Mouse (Mus musculus) lung, adult 2 months (tissue): ENCODE measurements around the gene Plekhh3. TPM values are rescaled to one million over a fixed set of nuclear protein-coding genes. Genes with fewer than 3 reads are reported as not detected.

Experiments
- DNase-seq: peaks from one replicate; pipeline ENCODE4 v3.0.0; 2022
- H3K4me1 ChIP-seq: fragments of 200-500 bp; 2 replicates; pipeline ENCODE4 v1.6.1; 2011; ENCODE audit warnings: low read length; ENCODE audit not compliant: control insufficient read depth, insufficient read depth
- H3K4me3 ChIP-seq: fragments of 200-500 bp; replicated peaks from 2 replicates; pipeline ENCODE3; 2011; ENCODE audit warnings: low read depth, mild to moderate bottlenecking, control low read depth, low read length; ENCODE audit errors: extremely low read depth
- CTCF ChIP-seq: fragments of 200-500 bp; IDR thresholded peaks from 2 replicates; pipeline ENCODE4 v1.5.1; 2011; ENCODE audit warnings: mild to moderate bottlenecking, low read length, control low read depth; ENCODE audit not compliant: insufficient read depth
- POLR2A ChIP-seq: fragments of 200-500 bp; IDR thresholded peaks from 2 replicates; pipeline ENCODE4 v1.6.1; 2011; ENCODE audit warnings: low read depth, mild to moderate bottlenecking, control low read depth, low read length, borderline replicate concordance; ENCODE audit errors: extremely low read depth
- WGBS: fragments of 180-500 bp; shearing (Covaris S2); methylation state at CpG from one replicate; pipeline ENCODE4 v1.1.7; 2018; 5-methylcytosine and 5-hydroxymethylcytosine counted together
- polyA plus RNA-seq: library from polyadenylated mRNA; depleted of rRNA; stranded (reverse); fragments of >200 nt; gene quantifications from 2 replicates; pipeline ENCODE4 v1.2.3, GENCODE M21; 2012

Plekhh3 gene
- polyA plus RNA-seq, 1 experiment, result 41.2 TPM

DNA sequence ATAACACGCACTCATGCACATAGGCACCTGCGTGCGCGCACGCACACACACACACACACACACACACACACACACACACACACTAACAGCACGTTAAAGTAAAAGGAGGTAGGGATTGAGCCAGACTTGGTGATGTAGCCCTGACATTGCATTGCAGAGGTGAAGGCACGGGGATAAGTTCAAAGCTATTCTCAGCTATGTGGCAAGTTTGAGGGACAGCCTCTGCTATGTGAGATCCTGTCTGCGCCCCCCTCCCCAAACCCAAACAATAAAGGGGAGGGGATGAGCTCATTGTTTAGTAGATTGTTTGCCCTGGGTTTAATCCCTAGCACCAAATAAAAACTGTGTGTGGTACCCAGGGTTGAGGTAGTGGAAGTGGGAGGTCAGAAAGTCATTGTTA, 30.1 kb downstream of the Plekhh3 start:
- DNase-seq, result no peak
- no peak for TF ChIP-seq CTCF
- TF ChIP-seq POLR2A, result no peak
- Histone ChIP-seq H3K4me3 (no peak overlapping the region), H3K4me1 (peaks cover 6% of the 10 kb centered on the region)
- WGBS, result 84% methylated on average over 8 of the region's 8 CpGs

DNA sequence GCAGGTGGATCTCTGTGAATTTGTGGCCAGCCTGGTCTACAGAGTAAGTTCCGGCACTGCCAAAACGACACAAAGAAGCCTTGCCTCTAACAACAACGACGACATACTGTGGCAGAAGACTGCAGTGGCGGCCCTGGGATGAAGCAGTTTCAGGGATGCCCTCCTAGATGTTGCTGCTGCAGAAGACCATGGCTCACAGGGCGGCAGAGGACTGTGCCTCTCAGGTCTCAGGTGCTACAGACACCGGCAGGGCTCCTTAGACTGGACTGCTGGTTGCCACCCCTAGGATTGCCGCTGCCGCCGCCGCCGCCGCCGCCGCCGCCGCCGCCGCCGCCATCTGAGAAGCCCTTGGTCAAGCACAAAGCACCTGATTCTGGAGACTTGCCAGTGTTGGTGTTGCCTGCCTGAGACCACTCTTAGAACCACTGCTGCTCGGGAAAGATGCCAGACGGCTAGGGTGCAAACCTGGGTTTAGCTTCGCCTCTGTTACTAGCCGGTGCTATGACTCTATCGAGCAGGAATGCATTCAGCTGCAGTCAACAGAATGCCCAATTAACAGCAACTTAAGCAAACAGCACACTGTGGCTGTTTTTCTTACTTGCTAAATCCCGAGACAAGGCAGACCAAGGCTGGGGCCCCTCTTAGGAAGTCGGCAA, 30.9 kb downstream of the Plekhh3 start:
- peaks cover 6% of the 10 kb centered on the region for H3K4me1 ChIP-seq
- DNase-seq, result peak; percentile 36
- WGBS, result 43% methylated on average over 27 of the region's 27 CpGs
- H3K4me3 ChIP-seq, result peak overlapping the region; percentile 47
- TF ChIP-seq POLR2A (no peak), CTCF (no peak)

DNA sequence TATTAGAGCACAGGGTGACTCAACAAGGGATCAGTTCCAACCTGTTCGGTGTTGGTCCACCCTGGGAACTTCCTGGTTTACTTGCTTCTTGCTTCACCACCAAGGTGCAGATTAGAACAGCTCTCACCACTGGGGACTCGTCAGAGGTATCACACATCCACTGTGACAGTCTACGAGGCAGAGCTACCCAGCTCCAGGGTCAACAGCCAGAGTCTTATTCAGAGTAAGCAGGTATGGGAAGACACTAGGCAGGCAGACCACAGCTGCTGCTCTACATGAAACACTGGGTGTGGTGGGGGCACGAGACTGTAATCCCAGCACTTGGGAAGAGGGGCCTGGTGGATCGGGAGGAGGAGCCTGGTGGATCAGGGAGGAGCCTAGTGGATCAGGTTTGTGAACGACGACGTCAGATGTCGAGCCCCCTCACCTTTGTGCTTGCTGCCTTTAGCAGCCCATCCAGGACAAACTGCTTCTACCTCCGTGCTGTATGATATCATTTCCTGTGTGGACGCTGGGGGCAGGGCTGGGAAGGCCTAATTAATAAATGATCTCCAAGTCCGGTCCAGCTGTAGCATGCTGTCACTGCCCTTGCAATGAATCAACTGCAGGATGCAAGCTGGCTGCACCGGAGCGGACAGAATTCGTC, 32.5 kb downstream of the Plekhh3 start:
- no peak for DNase-seq

DNA sequence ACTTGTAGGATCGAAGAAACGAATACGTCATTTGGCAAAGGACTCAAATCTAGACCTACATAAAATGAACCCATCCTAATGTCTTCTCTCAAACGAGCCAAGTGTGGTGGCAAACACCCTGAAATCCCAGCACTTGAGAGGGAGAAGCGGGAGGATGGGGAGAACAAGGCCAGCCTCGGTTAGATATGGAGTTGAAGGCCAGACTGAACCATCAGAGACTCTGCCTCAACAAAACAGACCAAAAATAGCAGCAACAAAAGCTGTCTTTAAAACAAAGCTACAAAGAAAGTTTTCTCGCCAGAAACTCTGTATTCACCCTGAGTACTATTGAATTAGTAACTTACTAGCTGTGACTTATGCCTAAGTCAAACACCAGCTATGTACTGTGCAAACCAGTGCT, 34.2 kb downstream of the Plekhh3 start:
- no peak for TF ChIP-seq CTCF
- no peak for TF ChIP-seq POLR2A
- 69% methylated on average over 7 of the region's 7 CpGs for WGBS
- 0 out of 2 replicates have a peak, but pooled peaks cover 2% of the 10 kb centered on the region for H3K4me1 ChIP-seq
- no peak overlapping the region for H3K4me3 ChIP-seq
- DNase-seq, result no peak

More for the DNA sequence above, 32.5 kb downstream of the Plekhh3 start:
- H3K4me1 ChIP-seq, result peaks cover 3% of the 10 kb centered on the region; the same call in 1 of the 2 replicates
- TF ChIP-seq POLR2A (no peak), CTCF (no peak)
- no peak overlapping the region for H3K4me3 ChIP-seq
- WGBS, result 20% methylated on average over 15 of the region's 15 CpGs

DNA sequence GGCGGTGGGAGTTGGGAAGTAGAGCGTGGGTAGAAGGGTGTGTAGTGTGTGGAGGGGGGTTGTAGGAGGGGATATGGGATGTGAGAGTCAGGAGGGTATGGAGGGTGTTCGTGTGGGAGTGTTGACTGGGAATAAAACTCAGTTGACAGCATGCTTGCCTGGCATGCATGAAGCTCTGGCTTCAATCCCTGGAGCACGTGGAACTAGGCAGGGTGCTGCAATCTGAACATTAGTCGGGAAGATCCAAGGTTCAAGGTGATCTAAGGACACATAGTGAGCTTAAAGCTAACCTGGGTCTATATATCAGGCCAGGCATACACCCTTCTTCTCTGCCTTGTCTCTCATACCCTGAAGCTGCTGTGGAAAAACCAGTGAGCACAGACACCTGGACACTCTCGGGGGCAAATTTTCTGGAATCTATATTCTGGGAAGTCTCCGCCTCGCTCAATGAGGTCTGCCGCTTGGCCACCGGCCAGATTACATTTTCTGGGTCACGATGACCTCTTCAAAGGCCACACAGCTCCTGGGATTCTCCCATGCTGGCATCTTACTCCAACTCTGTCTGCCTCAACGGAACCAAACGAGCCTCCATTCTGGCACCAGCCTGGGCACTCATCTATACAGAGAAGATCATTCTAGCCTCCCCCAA, 36.8 kb downstream of the Plekhh3 start:
- Histone ChIP-seq H3K4me1 (no peaks in the 10 kb centered on the region), H3K4me3 (no peak overlapping the region)
- TF ChIP-seq POLR2A (no peak), CTCF (no peak)
- no peak for DNase-seq
- 76% methylated on average over 13 of the region's 13 CpGs for WGBS

DNA sequence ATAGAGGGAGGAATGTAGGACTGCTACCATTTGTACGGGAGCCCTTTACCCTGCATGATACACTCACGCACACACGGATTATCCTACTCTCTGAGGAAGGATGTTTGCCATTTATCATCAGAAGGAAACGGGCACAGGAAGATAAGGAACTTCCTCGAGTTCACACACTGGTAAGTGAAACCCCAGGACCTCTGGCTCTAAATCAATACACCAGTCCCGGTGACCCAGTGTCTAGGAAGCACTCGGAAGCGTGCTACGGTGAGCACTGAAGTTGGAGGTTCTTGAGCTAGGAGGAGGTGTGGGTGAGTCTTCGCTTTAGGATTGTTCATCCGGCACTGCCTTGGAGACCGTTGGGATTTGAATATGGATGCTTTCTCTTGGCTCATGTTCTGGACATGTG, 38.1 kb downstream of the Plekhh3 start:
- Histone ChIP-seq H3K4me1 (no peaks in the 10 kb centered on the region), H3K4me3 (no peak overlapping the region)
- 27% methylated on average over 12 of the region's 12 CpGs for WGBS
- TF ChIP-seq CTCF (no peak), POLR2A (no peak)
- no peak for DNase-seq

DNA sequence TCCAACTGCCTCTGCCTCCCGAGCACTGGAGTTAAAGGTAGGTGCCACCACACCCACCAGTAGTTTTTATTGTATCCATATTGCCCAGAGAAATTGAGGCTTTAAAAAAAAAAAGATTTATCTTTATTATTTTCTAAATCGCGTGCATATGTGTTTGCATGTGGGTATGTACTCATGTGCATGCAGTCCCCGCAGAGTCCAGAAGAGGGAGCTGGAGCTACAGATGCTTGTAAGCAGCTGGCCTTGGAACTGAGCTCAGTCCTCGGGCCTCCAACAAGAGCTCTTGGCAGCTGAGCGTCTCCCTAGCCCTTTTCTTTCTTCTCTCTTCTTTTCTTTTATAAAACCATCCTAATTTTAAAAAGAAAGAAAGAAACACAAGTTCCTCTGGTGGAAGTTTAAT, 39.5 kb downstream of the Plekhh3 start:
- Histone ChIP-seq H3K4me1 (no peaks in the 10 kb centered on the region), H3K4me3 (no peak overlapping the region)
- 91% methylated on average over 6 of the region's 6 CpGs for WGBS
- DNase-seq, result no peak
- TF ChIP-seq CTCF (peak; percentile 28; the same call in 1 of the 2 replicates), POLR2A (no peak)

DNA sequence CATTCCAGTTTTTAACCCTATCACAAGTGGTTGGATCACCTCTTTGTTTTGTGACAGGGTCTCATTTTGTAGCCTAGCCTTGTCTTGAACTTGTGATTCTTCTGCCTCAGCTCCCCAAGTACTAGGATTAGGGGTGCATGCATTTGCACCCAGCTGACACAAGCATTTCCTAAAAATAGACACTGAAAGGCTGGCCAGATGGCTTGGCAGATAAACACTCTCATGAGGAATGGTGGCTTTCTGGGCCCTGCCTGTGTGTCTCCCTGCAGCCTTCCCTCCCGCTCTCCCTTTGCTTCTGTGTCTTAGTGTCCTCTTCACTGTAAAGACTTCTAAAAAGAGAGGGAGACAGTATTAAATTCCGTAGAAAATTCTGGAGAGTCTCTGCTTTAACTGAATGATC, 40.0 kb downstream of the Plekhh3 start:
- 85% methylated on average over 2 of the region's 2 CpGs for WGBS
- H3K4me3 ChIP-seq, result no peak overlapping the region
- no peaks in the 10 kb centered on the region for H3K4me1 ChIP-seq
- TF ChIP-seq CTCF, result no peak
- TF ChIP-seq POLR2A, result no peak
- DNase-seq, result no peak

DNA sequence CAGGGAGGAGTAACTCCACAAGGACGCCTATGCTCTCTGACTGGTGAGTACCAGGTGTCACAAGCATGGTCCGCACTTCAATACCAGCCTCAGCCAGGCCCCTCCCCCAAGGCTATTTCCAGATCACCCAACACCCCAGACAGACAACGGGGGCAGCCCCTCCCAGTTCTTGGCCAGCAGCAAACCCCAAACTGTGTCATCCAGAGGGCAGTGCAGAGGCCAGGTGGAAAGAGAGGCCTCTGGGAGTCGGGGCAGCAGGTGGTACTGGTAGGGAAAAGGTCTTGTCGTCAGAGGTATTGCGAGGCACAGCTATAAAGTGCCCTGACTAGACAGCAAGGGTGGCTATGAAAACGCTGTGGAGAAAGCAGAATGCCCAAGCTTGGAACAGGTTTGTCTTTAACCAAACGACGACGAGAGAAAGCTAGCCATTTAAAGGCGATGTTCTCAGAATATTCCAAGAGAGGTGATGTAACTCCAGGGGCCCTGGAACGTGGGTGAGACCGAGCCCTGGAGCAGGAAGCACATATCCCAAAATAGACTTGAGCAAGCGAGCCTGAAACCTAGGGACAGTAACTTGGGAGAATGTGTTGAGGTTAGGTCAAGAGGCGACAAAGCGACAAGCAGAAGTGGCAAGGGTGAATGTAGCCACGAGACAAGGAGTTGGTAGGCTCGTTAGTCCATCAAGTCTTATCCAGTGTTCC, 40.9 kb downstream of the Plekhh3 start:
- TF ChIP-seq CTCF (no peak), POLR2A (no peak)
- H3K4me1 ChIP-seq, result no peaks in the 10 kb centered on the region
- no peak for DNase-seq
- 38% methylated on average over 18 of the region's 18 CpGs for WGBS
- H3K4me3 ChIP-seq, result no peak overlapping the region
